ENCODE assay signal across 8 mouse cellular contexts in the genomic region with DNA sequence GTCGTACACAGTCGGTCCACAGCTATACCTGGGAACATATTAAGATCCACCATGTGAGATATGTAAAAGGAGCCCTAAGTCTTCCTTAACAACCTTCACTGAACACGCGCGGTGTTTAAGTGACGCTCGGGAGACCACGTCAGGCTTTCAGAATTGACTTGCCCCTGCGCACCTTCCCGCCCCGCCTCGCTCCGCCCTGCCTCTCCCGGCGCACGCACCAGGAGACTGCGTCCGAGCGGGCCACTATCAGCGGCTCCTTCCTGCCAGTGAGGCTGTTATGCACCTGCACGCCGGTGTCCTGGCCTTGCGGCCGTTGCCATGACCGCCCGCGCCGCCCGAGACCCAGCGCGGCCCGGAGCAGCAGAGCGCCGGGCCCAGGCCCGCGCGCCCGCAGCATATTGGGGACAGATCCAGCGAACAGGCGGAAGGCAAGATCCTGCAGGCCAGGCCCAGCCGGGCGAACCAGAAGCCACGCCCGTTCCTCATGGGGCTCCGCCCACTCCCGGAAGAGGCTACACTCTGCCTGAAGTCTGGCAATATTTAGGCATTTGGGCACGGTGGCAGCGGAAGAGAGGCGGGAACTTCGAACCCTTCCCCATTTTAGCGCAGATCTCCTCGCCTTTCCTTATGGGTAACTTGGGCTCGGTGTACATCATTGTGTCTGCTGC. TPM values are rescaled to one million over a fixed set of nuclear protein-coding genes. Genes with fewer than 3 reads are reported as not detected.
DNase-seq lines count a peak whose midpoint lies in the region; ATAC-seq lines count a peak whose summit lies in the region.

Cars2 (minus strand) TSS at position 503 of the 668 bp plus-strand sequence.

- DNase-seq in embryo, embryonic 10 days (ENCODE audit: low spot score) = peak; percentile 93
- peak; percentile 92 for DNase-seq in gastrocnemius, postnatal 14 days
- peak; percentile 76 to 93 for DNase-seq in left cerebral cortex, postnatal 10 days (ENCODE audit: extremely low spot score in 1 of 2, low spot score in 2 of 2)
- peak; percentile 91 for DNase-seq in right cerebral cortex, postnatal 25 days
- peak; percentile 88 to 90 for DNase-seq in urinary bladder, postnatal 4 days (ENCODE audit: low spot score in 2 of 2)

- peak; percentile 70 for ATAC-seq in activated CD4-positive, CD25-positive, alpha-beta regulatory T cell, adult 4 months
- peak; percentile 74 for ATAC-seq in inflammation-experienced regulatory T-cells, adult 6 months
- ATAC-seq in megakaryocyte-erythroid progenitor cell, adult 5-6 weeks (replicated peaks; ENCODE audit: low FRiP score, low TSS enrichment, poor library complexity, severe bottlenecking) = peak; percentile 70

- intact Hi-C loops in gastrocnemius, postnatal 14 days (cut with DNase I; ENCODE audit: low total_unique reads) = no loop called here
- intact Hi-C loops in left cerebral cortex, postnatal 10 days (cut with DNase I) = loop anchor here (10.0 kb wide), 1 partner anchor 154 kb away; the partner anchor contains the start of gene 1700016D06Rik

RNA-seq across cellular contexts. Expression of gene Cars2, which starts in this region (rescaled TPM):
- 10 to 100 TPM; 11.2 to 15.7 TPM for polyA plus RNA-seq in activated CD4-positive, CD25-positive, alpha-beta regulatory T cell, adult 4 months (2017; shearing (Covaris generic))
- total RNA-seq in gastrocnemius, postnatal 14 days (2021) = 10 to 100 TPM; 12.8 to 13.8 TPM
- polyA plus RNA-seq in inflammation-experienced regulatory T-cells, adult 6 months (2017; shearing (Covaris generic)) = 10 to 100 TPM; 10.2 to 17.0 (median 13.0) TPM
- 10 to 100 TPM; 22.5 to 24.5 TPM for total RNA-seq in left cerebral cortex, postnatal 10 days (2021)
- total RNA-seq in megakaryocyte-erythroid progenitor cell, adult 5-6 weeks (2014; fragmentation: Nextera tagmentation) = 41.0 and 77.9 TPM in 2 replicates
- 38.7 and 41.7 TPM in 2 replicates for total RNA-seq in megakaryocyte-erythroid progenitor cell, adult 5-6 weeks (2017)

Comparison
In these comparisons a context has a peak if more than half of its experiments do, and no peak if none do; other contexts are left out.
1. Peak in every context shown above with its lines: DNase-seq and ATAC-seq.